Mouse (Mus musculus) MEL (cell line): ENCODE measurements around the gene Pld4.

Experiments
- CHD1 ChIP-seq: IDR thresholded peaks from 2 replicates; pipeline ENCODE4 v1.6.1; 2012; ENCODE audit warnings: low read depth, mild to moderate bottlenecking, inconsistent platforms, low read length, improper control_type of control experiment
- CHD2 ChIP-seq: IDR thresholded peaks from 2 replicates; pipeline ENCODE4 v1.6.1; 2011; ENCODE audit warnings: low read length, improper control_type of control experiment
- CTCF ChIP-seq, 3 experiments: IDR thresholded peaks in 2 of 3; conservative IDR thresholded peaks in 1 of 3; 2 replicates each; pipeline ENCODE4 v1.5.1; 2011 to 2012; ENCODE audit warnings: low read length in 3 of 3, low read depth in 2 of 3, mild to moderate bottlenecking in 2 of 3, improper control_type of control experiment in 1 of 3, inconsistent platforms in 1 of 3, mixed read lengths in 1 of 3, moderate library complexity in 1 of 3; ENCODE audit not compliant: control insufficient read depth in 1 of 3, insufficient read depth in 1 of 3, poor library complexity in 1 of 3, severe bottlenecking in 1 of 3
- EP300 ChIP-seq, 2 experiments: IDR thresholded peaks; 2 replicates each; pipeline ENCODE4 v1.6.1; 2011; ENCODE audit warnings: improper control_type of control experiment in 2 of 2, low read length in 2 of 2, low read depth in 1 of 2, mild to moderate bottlenecking in 1 of 2
- MEF2A ChIP-seq: IDR thresholded peaks from 2 replicates; pipeline ENCODE4 v1.6.1; 2014; ENCODE audit warnings: low read depth, mild to moderate bottlenecking, inconsistent platforms, low read length, improper control_type of control experiment; ENCODE audit not compliant: poor library complexity, insufficient replicate concordance, severe bottlenecking; ENCODE audit errors: extremely low read depth
- MYB ChIP-seq: IDR thresholded peaks from 2 replicates; pipeline ENCODE4 v1.6.1; 2011; ENCODE audit warnings: mild to moderate bottlenecking, low read depth, low read length, improper control_type of control experiment
- NRF1 ChIP-seq: IDR thresholded peaks from 2 replicates; pipeline ENCODE4 v1.6.1; 2014; ENCODE audit warnings: low read depth, mild to moderate bottlenecking, inconsistent platforms, low read length, improper control_type of control experiment, moderate library complexity; ENCODE audit not compliant: poor library complexity, insufficient read depth, severe bottlenecking
- POLR2A ChIP-seq, 2 experiments: IDR thresholded peaks; 2 replicates each; pipeline ENCODE4 v1.6.1; 2011 to 2012; ENCODE audit warnings: low read length in 2 of 2, mild to moderate bottlenecking in 2 of 2, control low read depth in 1 of 2, improper control_type of control experiment in 1 of 2, low read depth in 1 of 2, moderate library complexity in 1 of 2; ENCODE audit not compliant: control insufficient read depth in 1 of 2, insufficient read depth in 1 of 2, poor library complexity in 1 of 2
- TAL1 ChIP-seq: IDR thresholded peaks from 2 replicates; pipeline ENCODE4 v1.6.1; 2012; ENCODE audit warnings: mild to moderate bottlenecking, inconsistent platforms, low read length, moderate library complexity, mixed read lengths
- USF1 ChIP-seq: IDR thresholded peaks from 2 replicates; pipeline ENCODE4 v1.6.1; 2014; ENCODE audit warnings: low read depth, mild to moderate bottlenecking, inconsistent platforms, low read length, improper control_type of control experiment, moderate library complexity

DNA sequence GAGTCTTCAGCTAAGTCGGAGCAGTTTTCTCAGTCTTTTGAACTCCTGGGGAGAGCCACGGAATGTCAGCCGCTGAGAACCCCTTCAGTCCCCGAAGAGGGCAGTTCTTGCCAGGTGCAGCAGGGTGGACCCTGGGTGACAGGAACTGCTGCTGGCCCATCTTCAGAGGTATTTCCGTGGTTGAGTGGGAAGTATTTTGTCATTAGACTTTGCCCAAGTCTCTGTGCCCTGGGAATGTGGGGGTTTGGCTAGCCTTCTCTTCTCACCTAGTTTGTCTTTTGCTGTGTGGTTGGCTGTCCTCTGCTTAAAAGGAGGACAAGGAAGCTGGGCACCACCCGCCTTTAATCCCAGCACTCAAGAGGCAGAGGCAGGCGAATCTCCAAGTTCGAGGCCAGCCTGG, 49.2 kb downstream of the Pld4 start:
- TF ChIP-seq EP300 (IDR thresholded peaks at IDR 0.05; ENCODE audit: low read depth in 1 of 2, low read length in 2 of 2): no peak
- no peak for TF ChIP-seq POLR2A (IDR thresholded peaks at IDR 0.05; ENCODE audit: control insufficient read depth in 1 of 2, insufficient read depth in 1 of 2, low read depth in 1 of 2, low read length in 2 of 2, poor library complexity in 1 of 2)
- TF ChIP-seq NRF1: no peak
- TF ChIP-seq CTCF (IDR thresholded peaks at IDR 0.05 in 2 of 3, conservative IDR thresholded peaks at IDR 0.05 in 1 of 3; ENCODE audit: control insufficient read depth in 1 of 3, insufficient read depth in 1 of 3, low read depth in 2 of 3, low read length in 3 of 3, poor library complexity in 1 of 3, severe bottlenecking in 1 of 3): no peak
- TF ChIP-seq MYB: no peak
- TF ChIP-seq CHD2: no peak
- no peak for TF ChIP-seq CHD1
- no peak for TF ChIP-seq TAL1
- TF ChIP-seq USF1: no peak
- TF ChIP-seq MEF2A: no peak
